Comparison of ENCODE assay signal across 30 mouse cellular contexts in the genomic region with DNA sequence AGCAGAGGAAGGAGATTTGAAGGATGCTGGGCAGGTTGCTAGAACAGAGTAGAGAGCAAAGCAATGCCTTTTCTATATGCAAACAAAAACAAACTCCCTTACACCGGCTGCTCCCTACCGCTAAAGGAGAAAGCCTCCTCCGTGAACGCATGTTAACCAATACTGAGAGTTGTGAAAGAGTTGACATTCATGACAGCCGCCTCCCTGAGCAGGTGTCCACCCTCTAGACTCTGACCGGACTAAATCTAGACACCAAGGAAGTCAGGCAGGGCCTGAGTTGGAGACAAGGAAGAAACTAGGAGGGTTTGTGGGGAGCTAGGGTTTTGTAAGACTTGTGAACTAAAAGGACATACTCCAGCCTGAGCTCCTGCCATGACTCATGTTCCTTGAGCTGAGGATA. TPM values are rescaled to one million over a fixed set of nuclear protein-coding genes. Genes with fewer than 3 reads are reported as not detected.
DNase-seq lines count a peak whose midpoint lies in the region; ATAC-seq and TF ChIP-seq lines count a peak whose summit lies in the region.
"Had no signal": no experiment of that assay in that cellular context is flagged by ENCODE, and none has a peak within 500 bp of the region (broad histone marks: within the 10 kb centered on the region; RNA-seq: fewer than 3 reads in every experiment).

No protein-coding gene starts in this region.

- H3K9me3 ChIP-seq in liver, embryonic 12.5 days (replicated peaks): no peaks in the 10 kb centered on the region
- no peaks in the 10 kb centered on the region for H3K9me3 ChIP-seq in intestine, embryonic 16.5 days (ENCODE audit: control insufficient read depth, low read length)
- H3K9me3 ChIP-seq: forebrain, embryonic 10.5 days; forebrain, embryonic 13.5 days; hindbrain, embryonic 12.5 days had no signal

- DNase-seq in liver, adult 2 months (ENCODE audit: extremely low read depth, low read depth, low spot score): peak; percentile 33
- DNase-seq in adrenal gland, postnatal 4 days (ENCODE audit: low spot score in 2 of 2): no peak
- DNase-seq in spleen, adult 12 weeks (ENCODE audit: low spot score): no peak
- DNase-seq in ovary, postnatal 10 days (ENCODE audit: low spot score): no peak
- DNase-seq: adrenal gland, adult 8-10 months; adrenal gland, postnatal 25 days; cerebellum, adult 18-20 months; cerebellum, adult 9-10 months; cerebellum, postnatal 14 days; gastrocnemius, postnatal 10 days; gastrocnemius, postnatal 36 days; heart, adult 11 months had no signal

- H3K79me2 ChIP-seq in liver, adult 2 months (ENCODE audit: control insufficient read depth, insufficient read depth, low read length): no peaks in the 10 kb centered on the region

- TF ChIP-seq POLR2A in liver, adult 2 months (IDR thresholded peaks at IDR 0.05; ENCODE audit: extremely low read depth, insufficient read depth, low read length): no peak
- no peak for TF ChIP-seq POLR2A in small intestine, adult 2 months (IDR thresholded peaks at IDR 0.05; ENCODE audit: low read depth, low read length)

- no peaks in the 10 kb centered on the region for H3K36me3 ChIP-seq in liver, adult 2 months (ENCODE audit: control insufficient read depth, insufficient read depth, low read length)
- H3K36me3 ChIP-seq in liver, embryonic 12.5 days: no peaks in the 10 kb centered on the region
- H3K36me3 ChIP-seq in intestine, embryonic 16.5 days (ENCODE audit: control insufficient read depth, insufficient read depth, low read length): no peaks in the 10 kb centered on the region
- peaks cover 11% of the 10 kb centered on the region for H3K36me3 ChIP-seq in small intestine, adult 2 months (ENCODE audit: control insufficient read depth, insufficient read depth, low read length)
- H3K36me3 ChIP-seq: forebrain, embryonic 10.5 days; hindbrain, embryonic 12.5 days had no signal

- H3K9ac ChIP-seq in liver, adult 2 months (ENCODE audit: low read depth, low read length): no peak overlapping the region
- H3K9ac ChIP-seq in liver, embryonic 12.5 days: no peak overlapping the region
- no peak overlapping the region for H3K9ac ChIP-seq in intestine, embryonic 16.5 days (ENCODE audit: low read depth, low read length)
- H3K9ac ChIP-seq: forebrain, embryonic 13.5 days; hindbrain, embryonic 12.5 days had no signal

- H3K27me3 ChIP-seq in liver, adult 2 months (ENCODE audit: control insufficient read depth, insufficient read depth, low read length): no peaks in the 10 kb centered on the region
- H3K27me3 ChIP-seq in liver, embryonic 12.5 days (replicated peaks): peaks cover 53% of the 10 kb centered on the region
- H3K27me3 ChIP-seq in intestine, embryonic 16.5 days (replicated peaks; ENCODE audit: control insufficient read depth, insufficient read depth, low read length): no peaks in the 10 kb centered on the region
- H3K27me3 ChIP-seq in small intestine, adult 2 months (ENCODE audit: control insufficient read depth, insufficient read depth, low read length): no peaks in the 10 kb centered on the region

- no peak overlapping the region for H3K4me3 ChIP-seq in liver, adult 2 months (ENCODE audit: insufficient read depth, low read depth, low read length)
- no peak overlapping the region for H3K4me3 ChIP-seq in liver, embryonic 12.5 days
- no peak overlapping the region for H3K4me3 ChIP-seq in intestine, embryonic 16.5 days (ENCODE audit: low read length)
- H3K4me3 ChIP-seq in small intestine, adult 2 months (ENCODE audit: low read depth, low read length): no peak overlapping the region; the same call in 1 of the 2 replicates
- H3K4me3 ChIP-seq: forebrain, embryonic 10.5 days; forebrain, embryonic 13.5 days; hindbrain, embryonic 12.5 days had no signal

- no peak for TF ChIP-seq CTCF in liver, adult 2 months (IDR thresholded peaks at IDR 0.05; ENCODE audit: low read depth, low read length)
- no peak for TF ChIP-seq CTCF in small intestine, adult 2 months (IDR thresholded peaks at IDR 0.05; ENCODE audit: extremely low read depth, insufficient read length, insufficient replicate concordance, low read depth, low read length)

- WGBS in liver, adult 2 months: 25% methylated on average over 6 of the region's 6 CpGs
- 70% methylated on average over 6 of the region's 6 CpGs for WGBS in liver, embryonic 12.5 days (ENCODE audit: insufficient replicate concordance)
- 61% methylated on average over 6 of the region's 6 CpGs for WGBS in intestine, embryonic 16.5 days
- 16% methylated on average over 6 of the region's 6 CpGs for WGBS in small intestine, adult 2 months

- H3K27ac ChIP-seq in liver, adult 2 months (replicated peaks; ENCODE audit: insufficient read depth, low read depth, low read length): no peak overlapping the region
- H3K27ac ChIP-seq in liver, embryonic 12.5 days: no peak overlapping the region
- no peak overlapping the region for H3K27ac ChIP-seq in intestine, embryonic 16.5 days (ENCODE audit: low read length)
- H3K27ac ChIP-seq in small intestine, adult 2 months (ENCODE audit: insufficient read depth, low read depth, low read length): peak overlapping the region; percentile 82
- H3K27ac ChIP-seq: forebrain, embryonic 10.5 days; forebrain, embryonic 13.5 days; hindbrain, embryonic 12.5 days had no signal

- ATAC-seq in liver, embryonic 12.5 days: no peak
- peak; percentile 80 for ATAC-seq in intestine, embryonic 16.5 days
- ATAC-seq: activated CD4-positive, CD25-positive, alpha-beta regulatory T cell, adult 4 months; forebrain, embryonic 13.5 days; forebrain, embryonic 16.5 days had no signal

- H3K4me2 ChIP-seq in liver, embryonic 12.5 days: no peak overlapping the region
- H3K4me2 ChIP-seq in intestine, embryonic 16.5 days (ENCODE audit: low read depth, low read length): no peak overlapping the region
- H3K4me2 ChIP-seq: forebrain, embryonic 13.5 days; heart, embryonic 11.5 days; hindbrain, embryonic 12.5 days had no signal

- H3K4me1 ChIP-seq in liver, adult 2 months (ENCODE audit: control insufficient read depth, insufficient read depth, low read length): peaks cover 7% of the 10 kb centered on the region; the same call in 1 of the 2 replicates
- peaks cover 31% of the 10 kb centered on the region for H3K4me1 ChIP-seq in liver, embryonic 12.5 days
- H3K4me1 ChIP-seq in intestine, embryonic 16.5 days (ENCODE audit: control insufficient read depth, insufficient read depth, low read length): peaks cover 7% of the 10 kb centered on the region
- H3K4me1 ChIP-seq in small intestine, adult 2 months (ENCODE audit: control insufficient read depth, insufficient read depth, insufficient read length, low read length): peaks cover 34% of the 10 kb centered on the region
- H3K4me1 ChIP-seq: forebrain, embryonic 10.5 days; forebrain, embryonic 13.5 days; hindbrain, embryonic 12.5 days had no signal

RNA-seq across cellular contexts. Expression of gene Ptk6, which starts 0.3 kb away (rescaled TPM):
- total RNA-seq in liver, adult 2 months (2014; rRNA removed): 1.1 and 2.5 TPM in 2 replicates
- 0.81 and 0.83 TPM in 2 replicates for polyA plus RNA-seq in liver, adult 2 months (2012; rRNA removed)
- 0.04 TPM in 1 of 2 replicates, not detected in the other for polyA plus RNA-seq in liver, embryonic 12.5 days (2016; fragmentation: Nextera tagmentation; extraction: Ambion mirVana)
- 0.45 and 0.70 TPM in 2 replicates for polyA plus RNA-seq in intestine, embryonic 16.5 days (2015; fragmentation: Nextera tagmentation; extraction: Ambion mirVana)
- 6.2 and 9.5 TPM in 2 replicates for polyA plus RNA-seq in small intestine, adult 2 months (2012; rRNA removed)
- total RNA-seq in adrenal gland, postnatal 4 days (2021): not detected
- total RNA-seq: adrenal gland, postnatal 25 days; gastrocnemius, adult 18-20 months; gastrocnemius, postnatal 10 days; gastrocnemius, postnatal 36 days; heart, adult 8-10 months; heart, postnatal 25 days; hematopoietic stem cell, adult 5-6 weeks had no signal
- polyA plus RNA-seq: activated CD4-positive, CD25-positive, alpha-beta regulatory T cell, adult 4 months; embryonic facial prominence, embryonic 11.5 days; forebrain, embryonic 10.5 days; forebrain, embryonic 13.5 days; forebrain, embryonic 16.5 days; heart, embryonic 11.5 days; heart, embryonic 14.5 days; heart, postnatal 0 days; hindbrain, embryonic 12.5 days had no signal

RNA-seq across cellular contexts. Expression of gene Srms, which starts 10.1 kb away (rescaled TPM):
- total RNA-seq in liver, adult 2 months (2014; rRNA removed): 0.28 and 0.54 TPM in 2 replicates
- polyA plus RNA-seq in liver, adult 2 months (2012; rRNA removed): 1.3 and 1.7 TPM in 2 replicates
- 0.07 and 0.29 TPM in 2 replicates for polyA plus RNA-seq in liver, embryonic 12.5 days (2016; fragmentation: Nextera tagmentation; extraction: Ambion mirVana)
- 0.10 and 0.20 TPM in 2 replicates for polyA plus RNA-seq in intestine, embryonic 16.5 days (2015; fragmentation: Nextera tagmentation; extraction: Ambion mirVana)
- polyA plus RNA-seq in small intestine, adult 2 months (2012; rRNA removed): 0.56 and 0.93 TPM in 2 replicates
- total RNA-seq in adrenal gland, postnatal 4 days (2021): under 1 TPM; 0.20 to 0.85 TPM
- total RNA-seq: hematopoietic stem cell, adult 5-6 weeks had no signal
- polyA plus RNA-seq: embryonic facial prominence, embryonic 11.5 days had no signal

RNA-seq across cellular contexts. Expression of gene Ppdpf, which starts 15.8 kb away (rescaled TPM):
- total RNA-seq in liver, adult 2 months (2014; rRNA removed): 44.4 and 48.4 TPM in 2 replicates
- 181 and 217 TPM in 2 replicates for polyA plus RNA-seq in liver, adult 2 months (2012; rRNA removed)
- polyA plus RNA-seq in liver, embryonic 12.5 days (2016; fragmentation: Nextera tagmentation; extraction: Ambion mirVana): 114 and 115 TPM in 2 replicates
- 275 and 287 TPM in 2 replicates for polyA plus RNA-seq in intestine, embryonic 16.5 days (2015; fragmentation: Nextera tagmentation; extraction: Ambion mirVana)
- 98.4 and 174 TPM in 2 replicates for polyA plus RNA-seq in small intestine, adult 2 months (2012; rRNA removed)
- 10 to 100 TPM; 91.2 to 93.3 TPM for total RNA-seq in adrenal gland, postnatal 4 days (2021)

RNA-seq across cellular contexts. Expression of gene Fndc11, which starts 16.9 kb away (rescaled TPM):
- not detected in 2 replicates for total RNA-seq in liver, adult 2 months (2014; rRNA removed)
- polyA plus RNA-seq in liver, adult 2 months (2012; rRNA removed): 0.10 and 0.12 TPM in 2 replicates
- 0.11 and 0.26 TPM in 2 replicates for polyA plus RNA-seq in liver, embryonic 12.5 days (2016; fragmentation: Nextera tagmentation; extraction: Ambion mirVana)
- polyA plus RNA-seq in intestine, embryonic 16.5 days (2015; fragmentation: Nextera tagmentation; extraction: Ambion mirVana): 0.18 TPM in 1 of 2 replicates, not detected in the other
- 0.53 and 0.56 TPM in 2 replicates for polyA plus RNA-seq in small intestine, adult 2 months (2012; rRNA removed)
- under 1 TPM; 0.25 to 0.28 TPM for total RNA-seq in adrenal gland, postnatal 4 days (2021)
- total RNA-seq: ES-E14; gastrocnemius, adult 18-20 months; gastrocnemius, postnatal 10 days; gastrocnemius, postnatal 36 days; heart, adult 8-10 months; heart, postnatal 25 days; hematopoietic stem cell, adult 5-6 weeks had no signal
- polyA plus RNA-seq: embryonic facial prominence, embryonic 11.5 days; embryonic facial prominence, embryonic 14.5 days; forebrain, embryonic 16.5 days; heart, embryonic 14.5 days; heart, postnatal 0 days had no signal

RNA-seq across cellular contexts. Expression of gene Helz2, which starts 38.9 kb away (rescaled TPM):
- total RNA-seq in liver, adult 2 months (2014; rRNA removed): 20.3 and 28.9 TPM in 2 replicates
- 39.6 and 65.9 TPM in 2 replicates for polyA plus RNA-seq in liver, adult 2 months (2012; rRNA removed)
- polyA plus RNA-seq in liver, embryonic 12.5 days (2016; fragmentation: Nextera tagmentation; extraction: Ambion mirVana): 1.7 and 1.8 TPM in 2 replicates
- 2.2 and 3.7 TPM in 2 replicates for polyA plus RNA-seq in intestine, embryonic 16.5 days (2015; fragmentation: Nextera tagmentation; extraction: Ambion mirVana)
- 36.1 and 67.3 TPM in 2 replicates for polyA plus RNA-seq in small intestine, adult 2 months (2012; rRNA removed)
- total RNA-seq in adrenal gland, postnatal 4 days (2021): 10 to 100 TPM; 16.7 to 17.1 TPM
